Mouse (Mus musculus): Measurements from ENCODE around the gene Clec2i. TPM values are rescaled to one million over a fixed set of nuclear protein-coding genes. Genes with fewer than 3 reads are reported as not detected.
"Not testable (repeated sequence)": the region's sequence is repeated elsewhere in the genome, so short reads cannot be mapped to it uniquely, and the experiment has no call there.

The Clec2i gene
- total RNA-seq, 2 experiments from 2014 or later, result not detected

- no peak for DNase-seq
- Histone ChIP-seq H3K4me3 (no peak overlapping the region), H3K27ac (no peak overlapping the region)
- intact Hi-C loops (cut with DNase I), result no loop called here
- TF ChIP-seq CTCF (IDR thresholded peaks at IDR 0.05), result no peak
These were observed 29.4 kb upstream of the Clec2i start for GRCm38 (mm10) chr6:128857976-128858375.

DNA sequence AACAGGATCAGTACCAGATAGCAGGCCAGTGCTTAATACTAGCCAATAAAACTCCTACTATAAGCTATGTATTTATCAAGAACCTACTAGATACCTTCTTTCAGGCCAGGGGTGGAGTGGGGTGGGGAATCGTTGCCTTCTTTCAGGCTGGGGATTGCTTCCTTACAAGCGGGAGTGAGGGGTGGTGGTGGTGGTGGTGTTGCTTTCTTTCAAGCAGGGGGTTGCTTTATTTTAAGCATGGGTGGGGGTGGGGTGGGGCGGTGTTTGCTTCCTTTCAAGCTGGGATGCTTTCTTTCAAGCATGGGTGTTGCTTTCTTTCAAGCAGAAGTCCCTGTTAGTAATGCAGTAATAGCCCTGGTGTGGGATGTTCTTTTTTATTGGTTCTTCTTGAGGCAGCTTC, 18.5 kb upstream of the Clec2i start:
- Histone ChIP-seq H3K27ac (no peak overlapping the region), H3K4me3 (no peak overlapping the region)
- intact Hi-C loops (cut with DNase I), result no loop called here
- TF ChIP-seq CTCF (IDR thresholded peaks at IDR 0.05), result no peak
- DNase-seq, result no peak

- no peak for TF ChIP-seq CTCF (IDR thresholded peaks at IDR 0.05)
- Histone ChIP-seq H3K4me3 (no peak overlapping the region), H3K27ac (no peak overlapping the region)
- no peak for DNase-seq
- intact Hi-C loops (cut with DNase I), result no loop called here
These were observed 15.3 kb upstream of the Clec2i start for GRCm38 (mm10) chr6:128871910-128872610.

DNA sequence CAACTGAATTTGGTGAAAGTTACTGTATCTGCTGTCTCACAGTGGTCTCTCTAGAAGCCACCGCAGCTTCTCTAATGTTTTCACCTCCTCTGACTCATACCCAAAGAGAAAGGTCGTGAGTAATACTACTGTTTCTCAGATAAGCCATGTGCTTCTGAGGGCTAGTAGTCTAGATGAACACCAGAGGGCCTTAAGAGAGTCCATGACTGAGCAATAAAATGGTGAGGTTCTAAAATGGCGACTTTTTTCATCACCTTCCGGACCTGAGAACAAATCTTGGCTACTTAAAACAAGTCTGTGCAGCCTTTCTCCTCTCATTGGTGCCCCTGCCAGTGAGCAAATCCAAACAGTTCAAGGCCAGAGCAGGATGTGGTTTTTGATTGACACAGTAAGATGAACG, 1.4 kb downstream of the Clec2i start:
- TF ChIP-seq CTCF (IDR thresholded peaks at IDR 0.05), result no peak
- Histone ChIP-seq H3K4me3 (no peak overlapping the region), H3K27ac (no peak overlapping the region)
- no peak for DNase-seq
- intact Hi-C loops (cut with DNase I), result no loop called here

DNA sequence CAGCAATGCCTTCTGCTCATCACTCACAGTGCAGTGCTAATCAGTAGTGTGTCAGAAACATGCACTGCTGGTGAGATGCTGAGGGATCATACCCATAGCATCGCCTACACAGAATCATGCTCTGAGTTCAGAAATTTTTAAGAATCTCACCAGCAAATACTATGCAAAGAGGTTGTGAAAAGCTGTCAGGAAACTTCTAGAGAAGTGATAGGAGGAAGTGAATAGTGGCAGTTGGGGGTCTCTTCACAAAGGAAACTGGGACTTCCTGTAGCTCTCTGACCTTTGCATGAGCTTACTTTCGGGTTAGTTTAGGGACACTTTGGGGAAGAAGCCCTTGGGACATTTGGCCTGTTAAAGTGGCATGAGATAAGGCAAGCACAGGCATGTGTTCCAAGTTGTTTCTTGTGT, 3.6 kb downstream of the Clec2i start, which contains the start of gene BC035044:
BC035044 (minus strand) TSS at position 179 of the 408 bp plus-strand sequence.
- H3K4me3 ChIP-seq, result no peak within 1 kb of the TSS
- intact Hi-C loops (cut with DNase I), result no loop called here
- no peak for TF ChIP-seq CTCF (IDR thresholded peaks at IDR 0.05)
- H3K27ac ChIP-seq, result no peak within 1 kb of the TSS
- no peak for DNase-seq

- Histone ChIP-seq H3K27ac (no peak overlapping the region), H3K4me3 (no peak overlapping the region)
- TF ChIP-seq CTCF (IDR thresholded peaks at IDR 0.05), result no peak
- intact Hi-C loops (cut with DNase I), result no loop called here
- no peak for DNase-seq
These were observed 8.1 kb downstream of the Clec2i start for GRCm38 (mm10) chr6:128895404-128896001.

DNA sequence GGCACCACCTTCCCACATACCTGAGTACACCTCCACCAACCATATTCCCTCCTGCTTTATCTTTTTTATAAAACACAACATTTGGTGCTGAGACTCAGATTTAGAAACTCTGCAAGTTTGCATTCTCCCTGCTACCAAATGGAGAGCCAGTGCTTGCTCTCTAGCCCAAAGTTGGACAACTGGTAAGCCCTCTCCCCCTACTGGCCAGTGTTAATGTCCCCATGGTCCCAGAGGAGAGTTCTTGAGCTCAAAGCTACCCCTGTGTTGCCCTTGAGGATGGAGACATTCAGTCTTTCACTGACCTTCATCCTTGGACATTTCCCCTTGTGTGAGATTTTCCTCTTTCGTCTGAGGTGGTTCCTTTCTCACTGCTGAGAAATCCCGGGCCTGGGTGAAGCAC, 12.7 kb downstream of the Clec2i start:
- DNase-seq, result no peak
- intact Hi-C loops (cut with DNase I), result no loop called here
- H3K4me3 ChIP-seq, result no peak overlapping the region
- no peak overlapping the region for H3K27ac ChIP-seq
- no peak for TF ChIP-seq CTCF (IDR thresholded peaks at IDR 0.05)

GRCm38 (mm10) chr6:128900796-128901552, 13.6 kb downstream of the Clec2i start:
- intact Hi-C loops (cut with DNase I); DNase-seq; H3K27ac ChIP-seq; H3K4me3 ChIP-seq: not testable (repeated sequence)

DNA sequence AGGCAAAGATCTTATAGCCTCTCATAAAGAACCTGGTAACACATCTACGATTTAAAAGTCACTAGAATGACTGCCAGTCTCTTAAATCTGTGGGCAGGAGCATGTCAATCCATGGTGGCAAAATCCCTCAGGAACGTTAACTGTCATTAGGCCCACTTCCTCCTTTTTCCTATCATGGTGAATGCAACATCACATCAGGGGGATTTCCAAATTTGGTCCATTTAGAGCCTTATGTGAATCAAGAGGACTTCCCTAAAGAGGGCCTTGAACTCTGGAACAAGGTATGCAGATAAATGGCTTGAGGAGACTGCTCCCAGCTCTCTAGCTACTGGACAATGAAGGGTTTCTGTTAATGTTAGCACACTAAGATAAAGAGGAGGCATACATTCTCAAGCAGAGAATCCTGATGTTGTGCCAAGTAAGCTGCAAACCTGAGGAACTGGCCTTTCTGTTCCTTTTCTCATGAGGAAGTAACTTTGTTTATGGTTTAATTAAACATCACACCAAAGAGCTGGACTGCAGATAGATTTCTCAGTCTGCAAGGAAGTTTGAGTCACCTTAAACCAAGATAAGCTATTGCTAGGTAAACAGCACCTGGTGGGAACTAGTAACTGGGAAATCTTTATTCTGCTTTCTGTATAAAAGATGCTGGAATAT, 26.3 kb downstream of the Clec2i start:
- no peak for DNase-seq
- Histone ChIP-seq H3K4me3 (no peak overlapping the region), H3K27ac (no peak overlapping the region)
- intact Hi-C loops (cut with DNase I), result no loop called here
- TF ChIP-seq CTCF (IDR thresholded peaks at IDR 0.05), result no peak

DNA sequence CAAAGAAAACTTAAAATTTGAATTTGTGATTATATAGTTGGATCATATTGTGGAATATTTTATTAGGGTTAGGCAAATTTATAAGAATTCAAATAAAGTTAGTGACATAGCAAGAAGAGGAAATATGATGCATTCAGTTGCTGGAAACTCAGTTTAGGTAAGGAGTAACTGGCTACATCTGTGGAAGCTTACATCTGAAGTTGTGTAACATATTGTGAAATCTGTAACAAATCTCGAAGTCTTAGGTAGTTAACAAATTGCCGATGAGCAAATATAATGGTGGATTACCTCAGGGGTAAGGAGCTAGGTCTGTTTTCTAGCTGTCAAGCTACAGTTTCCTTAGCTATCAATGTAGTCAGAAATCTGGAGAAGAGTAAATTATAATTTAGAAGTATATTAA, 29.9 kb downstream of the Clec2i start:
- TF ChIP-seq CTCF (IDR thresholded peaks at IDR 0.05), result no peak
- DNase-seq, result no peak
- H3K4me3 ChIP-seq, result no peak overlapping the region
- no peak overlapping the region for H3K27ac ChIP-seq
- intact Hi-C loops (cut with DNase I), result no loop called here

DNA sequence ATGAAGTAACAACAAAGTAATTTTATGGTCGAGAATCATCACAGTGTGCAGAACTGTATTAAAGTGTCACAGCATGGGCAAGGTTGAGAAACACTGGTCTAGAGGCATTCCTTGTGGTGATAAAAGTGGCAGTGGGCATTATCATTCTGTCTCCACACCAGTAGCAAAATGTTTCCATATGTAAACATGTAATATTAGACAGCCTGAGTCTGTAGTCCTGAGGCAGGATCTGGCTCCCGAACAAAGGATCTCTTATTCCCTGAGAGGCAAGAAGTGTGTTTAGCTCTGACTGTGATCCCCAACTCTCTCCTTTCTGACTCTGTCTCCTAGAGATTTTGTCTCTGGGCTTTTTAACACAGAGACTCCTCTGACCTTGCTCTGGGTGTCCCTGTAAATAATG, 45.7 kb downstream of the Clec2i start:
- Histone ChIP-seq H3K4me3 (no peak overlapping the region), H3K27ac (no peak overlapping the region)
- DNase-seq, result no peak
- no peak for TF ChIP-seq CTCF (IDR thresholded peaks at IDR 0.05)
- intact Hi-C loops (cut with DNase I), result no loop called here

DNA sequence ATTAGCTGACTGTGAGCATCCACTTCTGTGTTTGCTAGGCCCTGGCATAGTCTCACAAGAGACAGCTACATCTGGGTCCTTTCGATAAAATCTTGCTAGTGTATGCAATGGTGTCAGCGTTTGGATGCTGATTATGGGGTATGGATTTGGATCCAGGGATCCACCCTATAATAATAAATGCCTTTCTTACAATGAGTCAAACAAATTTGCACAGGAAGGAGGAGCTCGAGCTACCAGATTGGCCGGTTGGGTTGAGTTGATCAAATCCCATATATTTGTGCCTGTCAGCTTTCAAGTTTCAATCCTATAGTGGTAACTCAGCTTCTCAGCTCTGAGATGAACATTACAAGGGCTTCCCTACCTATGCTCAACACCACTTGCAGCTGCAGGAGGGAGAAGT, 46.7 kb downstream of the Clec2i start, which contains the start of gene Clec2g:
Clec2g (plus strand) TSS at position 301 of the 400 bp plus-strand sequence.
- H3K4me3 ChIP-seq; DNase-seq; intact Hi-C loops (cut with DNase I); H3K27ac ChIP-seq: not testable (repeated sequence)

DNA sequence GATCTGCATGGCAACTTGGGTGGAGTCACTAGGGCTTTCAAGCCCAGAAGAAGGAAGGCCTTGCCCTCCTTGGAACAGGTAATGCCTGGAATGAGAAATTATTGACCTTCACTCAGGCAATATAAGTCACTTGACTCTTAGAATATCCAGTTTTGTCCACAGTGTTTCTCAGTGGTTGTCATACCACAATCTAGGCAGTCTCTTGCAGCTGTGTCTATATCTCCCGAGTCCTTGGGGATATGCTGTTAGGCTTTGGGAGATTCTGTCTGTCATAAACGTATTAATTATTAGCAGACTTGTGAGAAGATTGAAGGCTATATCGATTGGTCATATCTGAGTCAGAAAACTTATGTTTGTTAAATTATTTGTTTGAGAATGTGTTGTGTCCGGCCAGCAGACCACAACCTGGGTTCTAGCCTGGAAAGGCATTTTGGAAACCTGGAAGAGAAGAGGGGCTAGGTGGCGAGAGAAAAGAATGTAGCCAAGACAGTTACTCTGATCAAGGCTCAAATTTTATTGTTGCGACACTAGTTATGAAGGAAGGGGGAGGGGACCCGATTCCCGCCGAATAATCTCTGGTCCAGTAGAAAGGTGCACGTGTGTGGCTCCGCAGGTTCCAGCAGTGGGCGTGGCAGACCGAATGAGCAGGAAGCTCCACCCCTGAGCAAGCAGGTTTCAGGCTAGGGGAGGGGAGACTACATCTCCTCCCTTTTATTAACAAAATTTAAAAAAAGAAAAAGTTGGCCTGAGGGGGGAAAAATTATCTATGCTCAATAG, 48.7 kb downstream of the Clec2i start:
- H3K4me3 ChIP-seq; H3K27ac ChIP-seq; DNase-seq; intact Hi-C loops (cut with DNase I): not testable (repeated sequence)

Measured in gastrocnemius, adult 2 months (tissue).